Mouse (Mus musculus): ENCODE results near the gene Ggct. TPM values are rescaled to one million over a fixed set of nuclear protein-coding genes. Genes with fewer than 3 reads are reported as not detected.

The Ggct gene
- polyA plus RNA-seq (2016; fragmentation: Nextera tagmentation; extraction: Ambion mirVana) = 11.1 and 13.6 TPM in 2 replicates

DNA sequence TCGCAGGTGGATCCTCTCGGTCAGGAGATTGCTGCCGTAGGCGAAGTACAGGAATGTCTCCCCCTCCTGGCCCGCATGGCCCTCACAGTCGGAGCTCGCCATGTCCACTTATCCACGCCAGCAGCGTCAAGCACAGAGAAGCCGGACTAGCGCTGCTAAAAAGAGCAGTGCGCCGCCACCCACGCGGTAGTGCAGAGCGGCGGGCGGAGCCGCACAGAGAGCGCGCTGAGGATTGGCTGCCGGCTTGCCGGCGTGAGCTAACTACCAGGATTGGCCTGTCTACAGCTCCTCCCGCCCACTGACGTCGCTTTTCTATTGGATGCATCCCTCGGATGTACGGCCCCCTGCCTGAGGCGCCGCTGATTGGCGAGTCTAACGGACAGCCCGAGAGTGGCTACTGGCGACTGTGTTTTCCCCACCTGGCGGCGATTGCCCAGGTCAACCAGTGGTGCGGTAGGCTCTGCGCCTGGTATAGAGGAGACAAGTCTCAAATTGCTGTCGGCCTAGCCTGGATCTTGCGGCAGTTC lies at the start of gene Ggct:
Gene Ggct (minus strand): TSS at position 217 of the 527 bp plus-strand sequence.
- Histone ChIP-seq H3K9me3 (no peaks in the 10 kb centered on the region), H3K27ac (peak within 1 kb of the TSS; percentile 82), H3K4me3 (peak within 1 kb of the TSS; percentile 66), H3K4me1 (replicated peaks) (peaks cover 18% of the 10 kb centered on the region), H3K27me3 (ENCODE audit: insufficient read depth, poor library complexity, severe bottlenecking) (peaks cover 8% of the 10 kb centered on the region), H3K36me3 (no peaks in the 10 kb centered on the region)
- peak; percentile 98 for DNase-seq (ENCODE audit: low spot score)
- WGBS = under 1% methylated on average over 41 of the region's 41 CpGs

DNA sequence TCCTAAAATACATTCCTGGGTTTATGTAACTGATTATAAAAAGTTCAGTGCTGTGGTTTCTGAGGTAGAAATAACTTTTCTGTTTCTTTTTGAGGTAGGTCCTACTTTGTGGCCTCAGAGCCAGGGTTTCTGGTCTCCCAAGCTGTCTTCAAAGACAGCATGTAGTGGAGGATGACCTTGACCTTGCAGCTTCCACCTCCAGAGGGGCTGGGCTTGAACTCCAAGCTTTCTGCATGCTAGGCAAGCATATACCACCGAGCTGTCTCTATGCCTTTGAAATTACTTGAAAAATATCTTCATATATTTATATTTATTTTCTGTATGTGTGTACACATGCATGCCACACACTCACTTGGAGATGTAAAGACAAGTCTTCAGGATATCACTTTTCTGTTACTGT lies 47.3 kb upstream of the Ggct start:
- no peaks in the 10 kb centered on the region for H3K9me3 ChIP-seq
- no peak overlapping the region for H3K27ac ChIP-seq
- WGBS = 83% methylated on average over 1 of the region's 1 CpGs
- H3K36me3 ChIP-seq = no peaks in the 10 kb centered on the region
- no peak overlapping the region for H3K4me3 ChIP-seq
- H3K4me1 ChIP-seq (replicated peaks) = peaks cover 24% of the 10 kb centered on the region
- DNase-seq (ENCODE audit: low spot score) = no peak
- H3K27me3 ChIP-seq (ENCODE audit: insufficient read depth, poor library complexity, severe bottlenecking) = no peaks in the 10 kb centered on the region

DNA sequence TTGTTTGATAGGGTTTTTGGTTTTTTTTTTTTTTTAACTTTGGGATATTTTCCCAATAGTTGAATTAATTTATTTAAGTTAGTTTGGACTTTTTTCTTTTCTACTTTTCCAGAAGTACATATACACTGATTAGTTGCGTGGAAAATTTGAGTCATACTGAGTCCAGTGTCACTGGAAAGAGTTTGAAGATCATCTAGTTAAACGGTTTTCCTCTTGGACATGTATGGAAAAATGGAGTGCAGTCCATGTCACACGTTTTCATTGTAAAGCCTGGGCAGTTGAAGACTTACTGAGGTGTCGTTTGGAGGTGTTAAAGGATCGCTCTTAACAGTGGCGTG lies 46.7 kb upstream of the Ggct start:
- DNase-seq (ENCODE audit: low spot score) = no peak
- Histone ChIP-seq H3K4me1 (replicated peaks) (peaks cover 24% of the 10 kb centered on the region), H3K9me3 (no peaks in the 10 kb centered on the region), H3K27ac (no peak overlapping the region), H3K36me3 (no peaks in the 10 kb centered on the region), H3K27me3 (ENCODE audit: insufficient read depth, poor library complexity, severe bottlenecking) (no peaks in the 10 kb centered on the region), H3K4me3 (peak overlapping the region; percentile 80)
- 83% methylated on average over 6 of the region's 6 CpGs for WGBS

DNA sequence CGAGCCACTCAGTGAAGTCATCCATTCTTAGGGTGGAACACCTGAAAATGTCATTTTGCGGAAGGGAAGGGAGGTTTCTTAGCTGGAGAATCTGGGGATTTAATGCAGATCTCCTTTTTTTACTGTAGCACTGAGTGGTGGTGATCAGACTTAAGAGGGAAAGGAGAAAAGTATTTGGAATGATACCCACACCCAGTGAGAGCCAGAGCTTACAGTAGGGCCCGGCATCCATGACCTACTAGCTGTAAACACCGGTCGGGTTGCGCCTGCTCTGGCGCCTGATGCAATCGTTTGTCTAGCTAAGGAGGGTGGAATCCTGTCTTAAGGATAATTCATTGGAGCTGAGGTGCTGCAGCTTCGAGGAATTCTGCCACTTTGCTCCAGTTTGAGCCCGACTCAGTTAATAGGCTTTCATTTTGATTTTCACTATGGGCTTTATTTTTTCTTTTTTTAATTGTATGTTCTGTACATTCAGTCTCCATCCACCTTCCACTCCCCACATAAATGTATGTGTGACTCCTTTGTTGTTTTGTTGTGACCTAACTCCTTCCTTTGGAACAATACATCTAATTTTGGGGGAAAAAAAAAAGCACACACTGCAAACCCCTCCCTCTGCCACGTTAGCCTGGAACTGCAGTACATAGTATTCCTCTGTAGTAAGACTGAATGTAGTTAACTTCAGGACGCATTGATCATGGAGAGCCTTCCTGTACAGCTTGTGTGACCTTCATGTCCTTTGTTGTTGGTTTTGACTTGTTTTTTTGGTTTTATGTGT lies 46.1 kb upstream of the Ggct start:
- Histone ChIP-seq H3K36me3 (no peaks in the 10 kb centered on the region), H3K4me3 (peak overlapping the region; percentile 80), H3K27ac (peak overlapping the region; percentile 98), H3K4me1 (replicated peaks) (peaks cover 24% of the 10 kb centered on the region), H3K9me3 (no peaks in the 10 kb centered on the region), H3K27me3 (ENCODE audit: insufficient read depth, poor library complexity, severe bottlenecking) (no peaks in the 10 kb centered on the region)
- 7% methylated on average over 12 of the region's 12 CpGs for WGBS
- peak; percentile 18 for DNase-seq (ENCODE audit: low spot score)

DNA sequence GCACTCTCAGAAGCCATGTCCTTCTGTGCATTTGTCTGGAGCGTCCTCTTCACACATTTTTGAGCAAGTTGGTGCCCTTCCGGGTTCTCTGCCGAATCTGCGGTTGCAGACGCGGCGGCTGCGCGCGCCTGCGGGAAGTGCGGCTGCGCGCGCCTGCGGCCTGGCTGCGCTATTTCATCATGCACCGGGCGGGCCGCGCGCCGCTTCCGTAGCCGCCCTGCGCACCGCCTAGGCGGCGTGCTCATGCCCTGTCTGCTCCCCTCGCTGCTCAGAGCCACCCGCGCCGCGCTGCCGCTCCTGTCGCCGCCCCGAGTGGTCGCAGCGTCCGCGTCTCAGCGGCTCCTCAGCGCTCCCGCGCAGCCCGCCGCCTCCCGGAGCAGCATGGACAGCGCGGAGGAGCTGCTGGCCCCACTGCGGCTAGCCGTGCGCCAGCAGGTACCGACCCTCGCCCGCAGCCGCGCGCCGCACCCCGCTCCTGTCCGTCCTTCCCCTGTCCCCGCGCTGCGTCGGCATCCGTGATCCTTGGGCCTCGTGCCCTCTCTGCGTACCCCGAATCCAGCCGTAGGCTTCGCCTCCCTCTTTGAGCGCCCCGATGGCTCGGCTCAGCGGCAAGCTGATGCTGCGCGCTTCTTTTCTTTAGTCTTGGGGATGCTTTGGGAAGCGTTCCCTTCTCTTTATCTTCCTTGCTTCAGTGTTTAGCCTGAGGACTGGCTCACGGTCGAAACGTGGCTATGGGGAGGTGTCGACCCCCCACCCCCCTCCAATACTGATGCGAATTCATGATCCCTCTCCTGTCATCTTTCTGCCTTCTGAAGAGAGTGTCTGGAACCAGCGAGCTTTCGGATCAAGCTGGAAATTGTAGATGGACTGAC lies 45.3 kb upstream of the Ggct start, which contains the start of gene Gars:
Gene Gars (plus strand): TSS at position 209 of the 872 bp plus-strand sequence.
- Histone ChIP-seq H3K4me3 (peak within 1 kb of the TSS; percentile 80), H3K9me3 (no peaks in the 10 kb centered on the region), H3K27me3 (ENCODE audit: insufficient read depth, poor library complexity, severe bottlenecking) (no peaks in the 10 kb centered on the region), H3K27ac (peak within 1 kb of the TSS; percentile 98), H3K4me1 (replicated peaks) (peaks cover 24% of the 10 kb centered on the region), H3K36me3 (no peaks in the 10 kb centered on the region)
- DNase-seq (ENCODE audit: low spot score) = peak; percentile 87
- under 1% methylated on average over 87 of the region's 87 CpGs for WGBS

DNA sequence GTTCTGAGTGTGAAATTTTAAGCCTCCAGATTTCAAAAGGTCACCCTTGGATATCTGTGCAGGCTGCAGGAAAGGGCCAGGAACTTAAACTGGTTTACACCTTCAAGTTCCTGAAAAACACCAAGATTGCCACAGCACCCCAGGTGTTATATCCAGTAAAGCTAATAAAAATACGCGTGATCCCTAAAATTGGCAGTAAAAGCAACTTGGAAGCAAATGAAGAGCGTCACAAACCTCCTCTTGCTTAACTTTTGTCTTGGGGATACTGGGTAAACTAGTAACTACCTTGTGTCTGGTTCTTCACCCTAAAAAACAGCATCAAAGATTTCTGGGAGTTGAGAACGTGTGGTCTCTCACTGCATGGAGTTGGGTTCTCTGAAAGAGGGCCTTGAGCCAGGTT lies 44.0 kb upstream of the Ggct start:
- H3K27ac ChIP-seq = peak overlapping the region; percentile 98
- no peak for DNase-seq (ENCODE audit: low spot score)
- no peaks in the 10 kb centered on the region for H3K27me3 ChIP-seq (ENCODE audit: insufficient read depth, poor library complexity, severe bottlenecking)
- whole genome bisulfite sequencing = 90% methylated on average over 4 of the region's 4 CpGs
- no peak overlapping the region for H3K4me3 ChIP-seq
- peaks cover 24% of the 10 kb centered on the region for H3K4me1 ChIP-seq (replicated peaks)
- H3K9me3 ChIP-seq = no peaks in the 10 kb centered on the region
- no peaks in the 10 kb centered on the region for H3K36me3 ChIP-seq

DNA sequence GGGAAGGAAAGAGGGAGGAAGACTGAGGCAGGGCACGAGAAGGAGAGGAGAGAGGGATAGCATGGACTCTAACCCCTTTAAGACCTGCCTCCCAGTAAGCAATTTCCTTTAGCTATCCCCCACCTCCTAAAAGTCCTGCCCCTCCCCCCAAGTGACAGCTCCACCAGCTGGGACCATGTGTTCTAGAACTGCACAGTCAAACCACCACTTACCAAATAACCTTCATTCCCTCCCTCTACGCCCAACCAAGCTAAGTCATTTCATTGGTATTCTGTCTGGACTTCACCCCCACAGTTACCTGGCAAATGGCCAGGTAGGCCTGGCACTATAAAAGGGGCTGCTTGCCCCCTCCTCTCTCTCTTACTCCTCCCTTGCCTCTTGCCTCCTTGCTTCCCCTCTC lies 34.9 kb upstream of the Ggct start:
- Histone ChIP-seq H3K36me3 (no peaks in the 10 kb centered on the region), H3K4me3 (no peak overlapping the region), H3K27me3 (ENCODE audit: insufficient read depth, poor library complexity, severe bottlenecking) (no peaks in the 10 kb centered on the region), H3K27ac (no peak overlapping the region), H3K9me3 (no peaks in the 10 kb centered on the region), H3K4me1 (replicated peaks) (no peaks in the 10 kb centered on the region)
- DNase-seq (ENCODE audit: low spot score) = no peak
- WGBS = 89% methylated on average over 2 of the region's 2 CpGs

DNA sequence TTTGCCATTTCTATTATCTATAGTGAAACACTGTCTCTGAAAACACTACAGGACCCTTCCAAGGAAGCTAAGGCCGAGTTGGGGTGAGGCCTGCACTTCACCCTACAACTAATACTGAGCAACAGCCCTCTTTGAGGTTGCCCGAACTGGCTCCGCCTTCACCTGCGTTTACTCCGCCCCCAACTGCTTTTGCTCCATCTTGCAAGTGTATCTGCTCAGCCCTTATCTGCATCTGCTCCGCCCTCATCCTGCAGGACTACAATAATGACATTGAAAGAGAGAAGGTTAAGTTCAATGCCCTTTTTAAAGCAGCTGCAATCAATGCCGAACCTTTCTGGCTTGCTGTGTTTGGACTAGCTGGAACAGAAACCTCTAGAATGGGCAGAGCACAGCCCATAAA lies 29.1 kb upstream of the Ggct start:
- Histone ChIP-seq H3K27me3 (ENCODE audit: insufficient read depth, poor library complexity, severe bottlenecking) (peaks cover 8% of the 10 kb centered on the region), H3K4me3 (no peak overlapping the region), H3K27ac (no peak overlapping the region), H3K36me3 (no peaks in the 10 kb centered on the region), H3K4me1 (replicated peaks) (peaks cover 1% of the 10 kb centered on the region; the same call in 1 of the 2 replicates), H3K9me3 (no peaks in the 10 kb centered on the region)
- 92% methylated on average over 7 of the region's 7 CpGs for WGBS
- no peak for DNase-seq (ENCODE audit: low spot score)

DNA sequence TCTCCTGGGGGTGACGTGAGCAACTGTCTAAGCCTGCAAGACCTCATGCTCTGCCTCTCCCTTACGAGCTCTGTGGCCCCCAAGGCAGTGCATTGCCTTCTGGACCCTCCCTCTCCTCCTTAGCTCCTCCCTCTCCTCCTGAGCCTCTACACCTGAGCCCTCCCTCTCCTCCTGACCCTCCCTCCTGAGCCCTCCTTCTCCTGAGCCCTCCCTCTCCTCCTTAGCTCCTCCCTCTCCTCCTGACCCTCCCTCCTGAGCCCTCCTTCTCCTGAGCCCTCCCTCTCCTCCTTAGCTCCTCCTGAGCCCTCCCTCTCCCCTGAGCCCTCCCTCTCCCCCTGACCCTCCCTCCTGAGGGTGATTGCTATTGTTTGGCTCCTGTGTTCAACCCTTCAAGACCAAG lies 25.7 kb upstream of the Ggct start:
- no peak for DNase-seq (ENCODE audit: low spot score)
- 75% methylated on average over 2 of the region's 2 CpGs for WGBS
- H3K36me3 ChIP-seq = no peaks in the 10 kb centered on the region
- H3K4me1 ChIP-seq (replicated peaks) = peaks cover 8% of the 10 kb centered on the region; the same call in 1 of the 2 replicates
- H3K27me3 ChIP-seq (ENCODE audit: insufficient read depth, poor library complexity, severe bottlenecking) = peaks cover 8% of the 10 kb centered on the region
- H3K9me3 ChIP-seq = peaks cover 7% of the 10 kb centered on the region; the same call in 1 of the 2 replicates
- H3K4me3 ChIP-seq = no peak overlapping the region
- H3K27ac ChIP-seq = no peak overlapping the region

DNA sequence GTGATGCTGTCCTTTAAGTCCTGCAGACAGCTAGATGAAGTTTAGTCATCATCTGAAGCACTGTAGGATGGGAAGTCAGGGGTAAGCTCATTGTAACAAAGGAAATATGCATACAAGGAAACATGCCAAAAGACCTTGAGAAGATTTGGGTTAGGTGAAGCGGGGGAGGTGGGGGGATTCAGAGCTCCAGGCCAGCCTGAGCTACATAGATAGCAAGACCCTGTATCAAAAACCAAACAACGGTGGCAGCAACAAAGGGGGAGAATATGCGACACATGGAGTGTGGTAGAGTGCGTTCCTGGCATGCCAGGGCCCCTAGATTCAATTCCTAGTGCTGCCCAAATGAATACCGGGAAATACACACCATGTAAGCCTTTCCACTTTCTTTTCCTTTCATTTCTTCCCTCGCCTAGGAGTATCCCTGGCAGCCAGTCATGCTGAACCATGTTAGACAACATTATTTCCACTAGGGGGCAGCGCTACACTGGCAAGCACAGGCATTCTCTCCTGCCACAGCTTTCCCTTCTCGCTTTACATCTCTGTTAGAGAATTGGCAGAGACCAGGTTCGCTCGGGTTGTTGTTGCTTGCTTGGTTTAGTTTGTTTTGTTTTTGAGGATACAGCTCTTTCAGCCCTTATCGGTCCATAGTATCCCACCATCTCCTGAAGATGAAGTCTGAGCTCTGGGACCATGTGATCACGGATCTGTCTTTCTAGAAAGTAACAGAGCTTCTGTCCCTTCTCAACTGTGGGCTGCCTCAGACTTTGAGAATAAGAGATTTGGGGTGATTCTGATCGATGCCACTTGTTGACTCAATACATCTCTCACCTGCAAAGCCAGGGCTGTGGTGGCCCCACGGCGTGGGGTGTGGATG lies 24.2 kb upstream of the Ggct start:
- H3K4me3 ChIP-seq = no peak overlapping the region
- 33% methylated on average over 15 of the region's 15 CpGs for WGBS
- DNase-seq (ENCODE audit: low spot score) = peak; percentile 67
- peaks cover 8% of the 10 kb centered on the region for H3K27me3 ChIP-seq (ENCODE audit: insufficient read depth, poor library complexity, severe bottlenecking)
- H3K27ac ChIP-seq = no peak overlapping the region
- peaks cover 7% of the 10 kb centered on the region; the same call in 1 of the 2 replicates for H3K9me3 ChIP-seq
- H3K4me1 ChIP-seq (replicated peaks) = peaks cover 8% of the 10 kb centered on the region; the same call in 1 of the 2 replicates
- no peaks in the 10 kb centered on the region for H3K36me3 ChIP-seq

DNA sequence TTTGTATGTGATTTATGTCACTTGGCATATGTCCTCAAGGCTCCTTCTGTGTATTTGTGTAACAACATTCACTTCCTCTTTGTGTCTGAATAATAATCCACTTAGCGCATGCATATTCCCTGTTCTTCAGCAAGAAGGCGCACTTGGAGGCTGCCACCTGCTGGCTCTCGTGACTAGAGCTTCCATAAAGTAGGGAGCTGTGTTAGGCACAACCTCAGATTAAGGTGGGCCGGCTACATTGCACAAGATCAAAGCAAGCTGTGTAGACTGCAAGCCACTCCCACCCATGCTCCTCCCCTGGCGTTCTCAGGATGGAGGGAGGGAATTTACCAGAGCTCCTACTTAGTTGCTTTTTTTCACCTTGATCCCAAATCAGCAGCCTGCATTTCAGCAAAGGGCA lies 23.5 kb upstream of the Ggct start:
- H3K27ac ChIP-seq = no peak overlapping the region
- 25% methylated on average over 5 of the region's 5 CpGs for WGBS
- peak; percentile 29 for DNase-seq (ENCODE audit: low spot score)
- H3K36me3 ChIP-seq = no peaks in the 10 kb centered on the region
- peaks cover 8% of the 10 kb centered on the region; the same call in 1 of the 2 replicates for H3K4me1 ChIP-seq (replicated peaks)
- H3K4me3 ChIP-seq = no peak overlapping the region
- H3K9me3 ChIP-seq = peaks cover 7% of the 10 kb centered on the region; the same call in 1 of the 2 replicates
- peaks cover 8% of the 10 kb centered on the region for H3K27me3 ChIP-seq (ENCODE audit: insufficient read depth, poor library complexity, severe bottlenecking)

DNA sequence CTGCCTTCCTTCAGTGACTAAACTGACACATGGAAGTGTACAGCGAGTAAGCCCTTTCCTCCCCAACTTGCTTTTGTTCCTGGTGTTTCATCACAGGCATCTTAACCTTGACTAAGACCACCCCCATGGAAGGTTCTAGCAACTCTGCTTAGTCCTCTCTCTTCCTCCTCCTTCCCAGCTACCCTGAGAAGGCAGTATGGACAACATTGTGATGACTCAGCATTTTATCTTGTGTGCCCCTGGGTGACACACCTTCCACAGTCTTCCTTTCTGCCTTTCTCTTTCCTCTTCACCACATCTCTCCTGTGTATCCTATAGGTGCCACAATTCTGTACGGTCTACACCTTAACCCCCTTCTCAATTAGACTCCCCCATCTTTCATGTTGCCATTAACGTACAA lies 21.4 kb upstream of the Ggct start:
- no peak for DNase-seq (ENCODE audit: low spot score)
- no peak overlapping the region for H3K27ac ChIP-seq
- H3K36me3 ChIP-seq = no peaks in the 10 kb centered on the region
- H3K9me3 ChIP-seq = peaks cover 7% of the 10 kb centered on the region; the same call in 1 of the 2 replicates
- WGBS = 96% methylated on average over 3 of the region's 3 CpGs
- H3K27me3 ChIP-seq (ENCODE audit: insufficient read depth, poor library complexity, severe bottlenecking) = peaks cover 15% of the 10 kb centered on the region
- no peak overlapping the region for H3K4me3 ChIP-seq
- H3K4me1 ChIP-seq (replicated peaks) = peaks cover 28% of the 10 kb centered on the region

Measured in hindbrain, embryonic 10.5 days (tissue).